Mouse (Mus musculus): ENCODE measurements at regions not wholly inside any gene's neighbourhood (a gene's known extent, or its start where the extent isn't known, plus 50 kb on each side); places are given as distances from the start of the nearest gene placed in this dataset.

DNA sequence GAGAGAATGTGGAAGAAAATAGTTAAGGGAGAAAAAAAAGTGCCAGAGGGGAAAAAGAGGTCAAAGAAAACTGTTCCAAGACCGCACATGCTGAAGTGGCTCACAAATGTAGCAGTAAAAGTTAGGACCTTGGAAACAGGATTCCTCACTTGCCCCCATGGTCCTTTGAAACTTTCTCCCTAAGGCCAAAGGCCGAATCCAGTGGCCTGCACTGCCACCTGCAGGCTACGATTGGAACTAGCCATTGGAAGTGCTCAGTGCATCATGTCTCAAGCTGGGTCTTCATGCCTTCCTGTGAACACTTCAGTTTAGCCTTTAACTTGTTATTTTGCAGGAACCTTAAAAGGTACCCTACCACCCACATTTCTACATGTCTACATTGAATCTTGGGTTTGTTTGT is 56.3 kb upstream of the Mctp2 start:
- peak; percentile 82 for DNase-seq (ENCODE audit: low read depth, low spot score)

DNA sequence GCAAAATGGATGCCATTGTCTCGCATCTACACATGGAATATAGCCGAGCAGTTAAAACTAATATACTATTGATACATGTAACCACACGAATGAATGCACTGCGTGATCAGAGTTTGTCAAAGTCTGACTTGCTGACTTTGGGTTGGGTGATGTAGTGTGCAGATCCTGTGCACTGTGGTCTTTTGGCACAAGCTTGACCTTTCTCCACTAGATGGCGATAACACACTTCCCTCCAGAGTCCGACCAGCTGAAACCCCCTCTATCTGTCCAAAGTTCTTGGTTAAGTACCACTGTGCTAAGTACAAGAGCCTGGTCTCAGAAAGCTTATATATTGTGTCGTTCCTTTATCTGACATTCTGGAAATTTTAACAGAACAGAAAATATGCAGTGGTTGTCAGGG is 84.9 kb upstream of the Mctp2 start:
- DNase-seq (ENCODE audit: low read depth, low spot score), result peak; percentile 74

DNA sequence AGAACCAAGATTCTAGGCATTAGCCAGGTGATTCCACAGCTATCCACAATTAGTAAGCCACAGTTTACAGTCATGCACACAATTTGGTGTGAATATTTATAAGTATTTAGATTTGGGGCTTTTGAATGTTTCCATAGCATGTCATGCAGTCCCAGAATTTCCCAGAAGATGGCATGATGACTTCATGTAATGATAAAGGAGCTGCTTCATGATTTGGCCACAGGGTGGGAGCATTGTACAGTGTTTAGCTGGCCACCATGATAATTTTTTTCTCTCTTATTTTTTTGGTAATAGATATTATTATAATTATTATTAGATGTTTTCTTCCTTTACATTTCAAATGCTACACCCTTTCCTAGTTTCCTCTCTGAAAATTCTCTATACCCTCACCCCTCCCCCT is 93.6 kb upstream of the Mctp2 start:
- peak; percentile 60 for DNase-seq (ENCODE audit: low read depth, low spot score)

DNA sequence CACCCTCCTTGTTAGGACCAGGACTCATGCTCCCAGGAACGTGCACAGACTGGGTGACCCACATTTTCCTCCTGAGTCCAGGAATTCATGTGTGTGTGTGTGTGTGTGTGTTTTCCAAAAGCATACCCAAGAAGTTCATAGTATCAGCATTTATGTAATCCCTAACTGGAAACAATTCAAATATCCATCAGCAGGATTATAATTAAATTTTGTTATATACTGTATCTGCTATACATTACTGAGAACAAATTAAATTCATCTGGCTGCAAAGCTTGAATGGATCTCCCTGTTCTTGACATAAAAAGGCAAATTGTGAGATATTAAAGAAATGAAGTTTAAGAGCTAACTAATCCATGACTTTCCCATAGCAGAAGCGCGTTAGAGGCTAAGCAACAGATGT is 99.7 kb upstream of the Mctp2 start:
- no peak for DNase-seq (ENCODE audit: low read depth, low spot score)

DNA sequence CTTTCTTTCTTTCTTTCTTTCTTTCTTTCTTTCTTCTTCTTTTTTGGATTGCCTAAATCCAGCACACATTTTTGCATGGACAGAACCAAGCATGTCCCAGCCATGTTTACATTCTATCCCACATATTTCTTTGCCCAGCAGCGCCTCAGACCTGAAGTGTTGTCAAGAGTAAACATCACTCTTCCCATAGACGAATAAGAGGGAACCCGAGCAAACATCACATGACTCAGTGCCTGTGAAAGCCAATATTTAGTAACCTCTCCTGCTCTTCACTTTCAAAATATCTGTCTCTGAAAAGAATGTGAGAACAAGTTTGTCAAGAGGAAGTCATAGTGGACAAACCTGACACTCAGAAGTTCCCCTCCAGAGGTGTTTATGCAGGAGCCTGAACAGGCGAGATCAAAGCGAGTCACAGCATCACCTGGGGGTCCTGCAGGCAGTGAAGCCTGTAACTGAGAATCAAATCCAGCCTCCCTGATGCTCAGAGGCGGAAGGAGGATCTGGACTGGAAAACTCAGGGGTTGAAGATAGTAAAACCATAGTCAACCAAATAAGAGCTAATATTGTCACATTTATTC is 102.1 kb upstream of the Mctp2 start:
- DNase-seq (ENCODE audit: low read depth, low spot score), result no peak

DNA sequence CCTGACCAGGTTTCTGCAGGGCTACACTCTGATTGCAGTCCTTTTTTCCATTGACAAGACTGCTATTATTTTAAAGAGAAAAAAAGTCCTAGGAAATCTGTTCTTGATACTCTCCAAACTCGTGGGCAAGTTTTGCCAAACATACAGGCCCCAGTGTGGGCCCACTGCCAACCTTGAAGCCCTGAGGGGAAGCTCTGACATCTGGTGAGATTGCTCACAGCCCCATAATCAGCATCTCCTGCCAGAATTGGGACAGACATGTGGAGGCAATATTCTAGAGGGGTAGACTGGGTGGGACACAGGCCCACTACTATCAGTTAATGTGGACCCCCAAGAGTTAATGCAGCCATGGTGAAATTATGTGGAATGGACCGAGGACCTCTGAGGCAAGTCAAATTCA is 132.1 kb upstream of the Mctp2 start:
- no peak for DNase-seq (ENCODE audit: low read depth, low spot score)

DNA sequence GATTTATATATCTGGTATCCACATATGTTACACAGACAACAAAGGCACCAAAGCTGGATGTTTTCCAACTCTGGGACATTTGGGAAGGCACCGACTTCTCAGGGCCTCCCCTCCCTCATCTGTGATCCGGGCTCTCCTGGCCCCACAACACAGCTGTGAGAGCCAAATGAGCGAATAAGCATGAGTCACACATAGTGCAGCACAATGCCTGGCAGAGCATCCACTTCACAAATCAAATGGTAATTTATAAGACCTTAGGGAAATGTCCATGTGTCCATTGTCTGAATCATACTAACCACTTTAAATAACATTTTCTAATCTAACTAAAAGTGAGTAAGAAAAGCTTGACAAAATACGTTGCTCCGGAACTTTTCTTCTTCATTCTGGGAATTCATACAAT is 135.6 kb upstream of the Mctp2 start:
- no peak for DNase-seq (ENCODE audit: low read depth, low spot score)

DNA sequence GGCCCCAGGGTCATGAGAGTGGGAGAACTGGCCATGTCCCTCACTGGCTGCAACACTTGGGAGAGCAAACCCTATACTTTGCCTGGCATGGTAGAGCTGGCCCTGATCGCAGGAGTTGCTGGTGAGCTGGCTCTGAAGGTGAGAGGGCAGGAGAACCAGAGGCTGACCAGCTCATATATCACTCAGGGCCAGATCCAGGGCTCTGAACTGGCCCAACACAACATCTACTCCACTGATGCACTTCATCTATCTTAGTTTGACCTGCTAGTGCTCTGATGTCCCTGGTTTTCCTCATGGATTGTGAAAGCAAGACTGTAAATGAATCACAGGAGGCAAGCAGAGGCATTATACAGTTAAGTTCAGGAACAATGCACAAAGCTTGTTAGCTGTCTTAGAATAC is 137.6 kb upstream of the Mctp2 start:
- DNase-seq (ENCODE audit: low read depth, low spot score), result no peak

DNA sequence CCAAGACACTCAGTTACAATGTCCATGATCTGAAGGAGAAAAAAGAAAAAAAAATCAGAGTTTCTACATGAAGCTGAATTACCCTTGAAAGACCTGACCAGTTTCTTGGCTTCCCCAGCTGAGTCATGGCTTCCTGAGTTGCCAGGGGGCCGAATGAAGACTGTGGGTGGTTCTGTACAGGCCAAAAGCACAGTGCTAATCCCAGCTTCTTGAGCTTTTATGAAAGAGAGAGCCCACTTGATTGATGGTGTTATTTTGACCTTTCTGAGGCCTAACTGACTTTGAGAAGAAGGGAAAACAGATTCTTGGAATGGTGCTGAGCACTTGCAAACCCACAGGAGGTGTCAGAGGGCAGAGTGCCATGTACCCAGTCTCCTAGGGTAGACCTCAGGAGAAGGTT is 138.4 kb upstream of the Mctp2 start:
- no peak for DNase-seq (ENCODE audit: low read depth, low spot score)

DNA sequence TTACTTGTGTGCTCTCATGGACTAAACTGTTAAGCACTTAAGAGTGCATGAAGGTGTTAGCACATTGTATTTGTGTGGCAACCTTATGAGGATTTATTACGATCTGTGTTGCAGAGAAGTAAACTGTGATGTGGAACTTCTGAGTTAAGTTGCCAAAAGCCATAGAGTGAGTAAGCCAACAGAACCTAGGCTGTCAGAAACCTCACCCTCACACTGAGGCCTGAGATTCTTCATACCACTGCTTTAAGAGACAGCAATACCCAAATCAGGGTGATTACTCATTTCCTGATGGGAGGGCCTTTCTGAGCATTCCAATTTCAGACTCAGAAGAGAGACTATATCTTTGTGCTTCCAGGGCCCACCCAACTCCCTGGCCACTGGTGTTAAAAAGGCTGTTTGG is 140.5 kb upstream of the Mctp2 start:
- DNase-seq (ENCODE audit: low read depth, low spot score), result no peak

DNA sequence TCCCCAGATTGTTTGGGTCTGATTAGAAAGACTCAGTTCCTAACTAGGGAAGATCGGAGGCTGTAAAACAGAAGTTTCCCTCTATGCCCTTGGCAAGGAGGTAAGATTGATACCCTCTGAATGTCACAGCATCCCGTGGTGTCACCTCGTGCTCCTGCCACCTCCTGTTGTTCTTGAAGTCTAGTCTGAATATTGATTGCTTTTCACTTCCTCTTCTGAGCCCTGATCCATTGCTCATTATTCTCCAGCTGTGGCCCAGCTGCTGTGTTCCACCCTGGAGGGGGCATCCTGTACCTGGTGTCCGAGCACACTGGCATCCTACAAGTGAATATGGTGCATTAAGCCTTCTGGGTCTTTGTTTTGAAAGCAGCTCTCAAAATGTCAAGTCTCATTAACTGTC is 156.6 kb upstream of the Mctp2 start:
- no peak for DNase-seq (ENCODE audit: low read depth, low spot score)

DNA sequence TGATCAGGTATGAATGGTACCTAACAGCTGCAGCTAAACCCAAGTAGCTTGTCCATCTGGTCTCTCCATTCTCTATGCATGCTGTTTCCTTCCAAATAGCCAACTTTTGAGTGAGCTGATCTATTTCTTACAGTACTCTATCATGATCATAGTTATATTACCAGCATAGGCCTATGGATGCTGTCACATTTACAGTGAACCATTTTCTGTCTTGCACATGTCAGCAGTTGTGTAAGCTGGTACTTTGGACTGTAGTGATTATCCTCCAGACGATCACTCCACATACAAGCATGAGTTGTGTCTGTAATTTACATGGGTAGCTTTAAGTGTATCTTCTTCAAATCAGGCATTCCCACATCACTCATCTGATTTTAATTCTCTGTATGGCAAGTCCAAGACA is 158.2 kb upstream of the Mctp2 start:
- no peak for DNase-seq (ENCODE audit: low read depth, low spot score)

DNA sequence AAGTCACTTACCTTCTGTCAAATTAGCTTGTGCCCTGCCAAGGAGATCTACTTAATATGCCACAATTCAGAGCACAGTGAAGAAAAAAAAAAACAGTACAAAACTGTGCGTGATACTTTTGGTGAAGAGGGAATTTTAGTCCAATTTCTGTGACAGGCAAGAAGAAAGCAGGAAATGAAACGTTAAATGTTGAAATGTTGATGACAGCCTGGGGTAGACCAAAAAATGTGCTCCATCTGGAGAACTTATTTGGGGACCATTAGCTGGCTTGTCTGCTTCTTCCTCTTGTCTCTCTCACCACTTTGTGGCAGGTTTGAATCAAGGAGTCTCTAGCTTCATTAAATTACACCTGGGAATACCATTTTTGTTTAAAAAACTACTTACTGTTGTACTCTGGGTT is 163.3 kb upstream of the Mctp2 start:
- DNase-seq (ENCODE audit: low read depth, low spot score), result no peak

DNA sequence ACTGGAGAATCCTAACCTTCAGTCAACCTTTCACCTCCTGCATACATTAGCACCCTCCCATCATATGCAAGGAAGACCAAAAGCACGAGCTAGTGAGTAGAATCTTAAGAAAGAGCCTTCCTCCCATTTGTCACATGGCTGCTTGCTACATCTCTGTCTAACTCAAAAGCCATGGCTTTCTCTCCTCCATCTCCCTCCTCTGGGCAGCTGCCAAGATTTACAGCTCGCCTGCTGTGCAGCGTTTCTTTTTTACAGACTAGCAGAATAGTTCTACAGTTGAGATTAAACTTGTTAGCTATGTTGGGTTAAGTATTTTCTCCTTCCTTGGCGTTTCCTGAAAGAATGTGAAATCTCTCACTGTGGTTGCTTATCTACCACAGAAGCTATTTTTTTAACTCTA is 168.3 kb upstream of the Mctp2 start:
- peak; percentile 4 for DNase-seq (ENCODE audit: low read depth, low spot score)

DNA sequence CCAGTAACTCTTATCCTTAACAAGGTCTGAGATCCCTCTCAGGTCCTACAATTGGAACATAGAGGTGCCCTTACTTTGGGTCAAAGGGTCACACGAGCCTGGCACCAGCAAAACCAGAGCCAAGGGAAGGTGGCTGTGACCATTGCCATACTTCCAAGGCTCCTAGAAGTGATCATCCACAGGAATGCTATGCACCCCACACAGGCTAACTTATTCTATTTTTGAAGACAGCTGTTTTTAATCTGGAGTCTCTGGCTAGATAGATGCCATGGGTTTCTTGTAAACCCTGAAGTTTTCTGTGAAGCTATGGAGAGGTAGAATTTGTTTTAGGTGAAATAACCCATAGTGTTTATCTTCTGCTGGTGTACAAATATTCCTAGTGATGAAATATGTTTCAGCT is 172.5 kb upstream of the Mctp2 start:
- DNase-seq (ENCODE audit: low read depth, low spot score), result no peak

DNA sequence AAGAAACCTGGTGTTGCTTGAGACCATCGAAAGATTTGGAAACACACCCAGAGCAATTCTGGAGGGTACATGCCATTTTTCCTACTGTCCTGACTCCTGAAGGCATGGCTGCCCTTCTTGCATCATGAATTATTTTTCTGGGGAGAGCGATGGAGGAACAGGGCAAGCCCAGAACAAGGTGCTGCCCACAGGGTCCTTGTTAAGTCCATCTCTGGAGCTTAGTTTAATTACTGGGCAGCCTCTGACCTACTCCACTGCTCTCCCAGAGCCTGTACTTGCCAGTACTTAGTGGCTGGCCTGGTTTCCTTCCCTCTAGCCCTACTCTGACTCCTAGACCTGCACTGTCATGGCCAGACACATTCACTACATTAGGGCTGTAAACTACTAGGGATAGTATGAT is 174.9 kb upstream of the Mctp2 start:
- DNase-seq (ENCODE audit: low read depth, low spot score), result no peak

DNA sequence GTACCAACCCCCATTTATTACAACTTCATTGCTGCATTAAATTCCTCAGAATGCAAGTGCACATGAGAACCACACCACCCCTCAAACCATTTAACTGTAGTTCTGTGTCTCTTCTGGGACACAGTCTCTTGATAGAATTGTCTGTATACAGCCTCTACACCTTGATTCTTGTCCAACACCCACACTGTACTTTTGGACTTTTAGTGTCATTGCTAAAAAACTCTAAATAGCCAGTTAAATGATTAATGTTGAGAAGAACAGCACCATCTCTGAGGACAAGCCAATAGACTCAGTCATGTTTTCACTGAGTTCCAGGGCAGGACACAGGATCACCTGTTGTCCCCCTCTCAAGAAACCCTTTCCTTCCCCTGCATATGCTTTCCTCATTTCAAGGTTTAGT is 183.8 kb upstream of the Mctp2 start:
- no peak for DNase-seq (ENCODE audit: low read depth, low spot score)

DNA sequence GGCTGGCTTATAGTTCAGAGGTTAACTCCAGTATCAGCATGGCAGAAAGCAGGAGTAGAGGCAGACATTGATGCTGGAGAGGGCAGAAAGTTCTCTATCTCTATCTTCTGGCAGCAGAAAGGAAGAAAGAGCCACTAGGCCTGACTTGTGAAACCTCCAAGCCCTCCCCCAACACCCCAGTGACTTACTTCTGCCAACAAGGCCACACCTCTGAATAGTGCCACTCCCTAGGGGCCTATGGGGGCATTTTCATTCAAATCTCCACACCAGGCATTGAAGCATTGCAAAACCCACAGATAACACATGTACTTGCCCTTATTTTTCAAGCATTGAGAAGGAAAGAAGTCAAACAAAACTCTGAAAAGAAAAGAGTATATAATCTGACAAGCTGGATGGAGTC is 186.9 kb upstream of the Mctp2 start:
- DNase-seq (ENCODE audit: low read depth, low spot score), result peak; percentile 12

DNA sequence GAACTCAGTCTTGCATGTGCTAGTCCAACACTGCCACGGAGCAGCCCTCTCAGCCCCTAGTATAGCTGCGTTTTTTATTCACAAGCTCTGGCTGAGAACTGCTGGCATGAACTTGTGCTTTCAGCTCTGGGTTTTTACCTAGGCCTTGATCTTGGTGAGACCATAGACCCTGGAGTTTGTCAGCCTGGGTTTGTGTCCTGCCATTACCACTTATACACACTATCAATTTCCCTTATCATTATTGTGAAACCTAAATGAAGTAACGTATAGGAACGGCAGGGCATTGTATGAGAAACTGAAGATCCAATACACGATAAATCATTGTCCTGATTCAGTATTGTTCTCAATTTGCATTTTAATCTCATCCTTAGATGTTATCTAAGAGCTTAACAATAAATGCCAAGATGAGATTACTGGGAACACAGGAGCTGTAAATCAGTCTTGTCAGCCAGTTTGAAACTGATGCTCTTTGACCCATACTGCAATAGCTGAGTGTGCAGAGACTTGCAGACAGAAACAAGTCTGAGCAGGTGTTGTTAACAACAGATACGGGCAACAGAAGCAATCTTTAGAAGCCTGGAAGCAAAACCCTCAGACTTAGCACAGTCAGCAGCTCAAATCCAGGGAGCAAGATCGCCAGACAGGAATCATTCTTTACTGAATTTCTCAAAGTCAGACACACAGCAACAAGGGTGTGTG is 190.7 kb upstream of the Mctp2 start:
- DNase-seq (ENCODE audit: low read depth, low spot score), result no peak

DNA sequence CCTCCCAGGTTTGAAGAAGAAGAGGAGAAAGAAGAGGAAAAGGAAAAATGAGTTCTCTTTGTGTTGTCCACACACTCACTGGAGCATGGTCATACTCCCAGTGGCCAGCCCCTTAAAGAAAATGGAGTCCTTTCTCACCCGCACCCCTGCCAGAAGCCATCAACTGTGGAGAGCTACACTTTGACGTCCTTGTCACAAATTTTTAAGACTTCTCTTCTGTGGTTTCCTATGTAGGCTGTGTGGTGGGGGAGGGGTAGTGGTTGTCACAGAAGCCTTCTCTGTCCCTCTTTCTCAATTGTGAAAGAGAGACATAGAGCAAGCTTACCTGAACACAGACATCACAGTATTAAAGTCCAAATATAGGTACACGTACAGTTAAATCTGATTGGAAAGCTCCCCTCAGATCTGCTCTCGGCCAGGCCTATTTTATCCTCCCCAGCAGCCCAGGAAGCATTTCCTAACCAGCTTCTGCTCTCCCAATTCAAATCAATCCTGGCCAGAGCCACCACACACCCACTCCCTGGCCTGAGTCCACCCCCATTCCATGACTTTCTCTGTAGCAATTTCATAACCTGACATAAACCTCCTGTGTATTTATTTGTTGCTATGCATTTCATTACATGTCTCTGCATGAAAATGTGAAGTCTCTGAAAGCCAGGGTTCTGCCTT is 192.3 kb upstream of the Mctp2 start:
- DNase-seq (ENCODE audit: low read depth, low spot score), result no peak

DNA sequence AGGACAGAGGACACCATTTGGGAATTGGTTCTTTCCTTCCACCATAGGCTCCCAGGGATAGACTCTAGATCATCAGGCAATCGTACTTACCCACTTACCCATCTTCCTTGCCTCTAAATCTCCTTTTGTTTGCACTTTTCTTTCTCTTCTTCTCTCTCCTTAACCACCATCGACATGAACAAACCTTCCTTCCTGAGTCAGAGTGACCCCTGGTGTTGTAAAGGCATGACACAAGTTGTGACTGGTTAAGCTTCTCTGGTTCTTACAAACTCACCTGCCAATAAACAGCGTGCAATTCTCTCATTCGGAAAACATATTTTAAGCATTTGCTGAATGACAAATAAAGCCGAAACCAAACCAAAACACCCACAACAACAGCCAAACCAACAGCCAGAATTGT is 193.4 kb upstream of the Mctp2 start:
- DNase-seq (ENCODE audit: low read depth, low spot score), result no peak

DNA sequence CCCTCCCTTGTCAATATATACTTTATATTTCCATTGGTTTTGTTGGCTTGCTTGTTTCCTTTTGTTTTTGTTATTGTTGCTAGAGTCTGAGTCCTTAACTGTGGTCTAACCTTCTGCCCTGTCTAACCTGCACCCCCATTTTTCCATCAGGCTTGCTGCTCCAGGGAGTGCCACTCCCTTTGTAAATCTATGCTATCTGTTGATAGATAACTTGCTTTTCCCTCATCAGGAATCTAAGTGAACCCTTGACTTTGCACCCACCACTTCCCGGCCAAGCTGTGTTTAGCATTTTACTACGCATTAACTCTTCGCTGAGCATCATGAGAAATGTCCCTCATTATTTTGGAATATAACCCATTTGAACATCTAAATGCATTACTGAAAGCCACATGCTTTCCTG is 193.8 kb upstream of the Mctp2 start:
- DNase-seq (ENCODE audit: low read depth, low spot score), result no peak

DNA sequence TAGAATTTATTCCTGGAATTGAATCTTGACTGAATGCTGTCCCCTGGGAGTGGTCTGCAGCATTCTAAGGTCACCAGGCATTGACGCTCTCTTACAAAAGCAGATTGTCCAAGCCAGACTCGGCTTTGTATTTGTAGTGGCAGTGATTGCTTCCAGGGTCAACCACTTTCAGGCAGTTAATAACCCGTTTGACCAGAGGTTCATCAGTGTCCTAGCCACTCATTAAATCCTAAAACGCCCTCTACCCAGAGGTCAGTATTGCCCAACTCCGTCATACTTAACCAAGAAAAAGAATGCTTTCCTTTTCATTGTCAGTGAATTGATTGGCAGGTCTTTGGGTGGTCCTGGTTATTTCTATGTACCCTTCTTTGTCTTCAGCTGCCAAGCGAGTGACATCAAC is 194.6 kb upstream of the Mctp2 start:
- DNase-seq (ENCODE audit: low read depth, low spot score), result no peak

Data from R1 (cell line).